Mouse (Mus musculus): ENCODE results near the gene Plekhs1. TPM values are rescaled to one million over a fixed set of nuclear protein-coding genes. Genes with fewer than 3 reads are reported as not detected.
"Not testable (repeated sequence)": the region's sequence is repeated elsewhere in the genome, so short reads cannot be mapped to it uniquely, and the experiment has no call there.

Gene Plekhs1
- polyA plus RNA-seq, 1 experiment: not detected

- H3K27ac ChIP-seq (replicated peaks; ENCODE audit: low read depth, low read length): no peak overlapping the region
- H3K4me1 ChIP-seq (ENCODE audit: control insufficient read depth, insufficient read depth, insufficient read length, low read length): peaks cover 4% of the 10 kb centered on the region
- H3K4me3 ChIP-seq (ENCODE audit: insufficient read depth, low read depth, low read length): no peak overlapping the region
Observed at GRCm38 (mm10) chr19:56476546-56476945, 15.1 kb downstream of the Plekhs1 start.

- H3K27ac ChIP-seq (replicated peaks; ENCODE audit: low read depth, low read length): no peak overlapping the region
- peaks cover 4% of the 10 kb centered on the region for H3K4me1 ChIP-seq (ENCODE audit: control insufficient read depth, insufficient read depth, insufficient read length, low read length)
- H3K4me3 ChIP-seq (ENCODE audit: insufficient read depth, low read depth, low read length): no peak overlapping the region
Observed at GRCm38 (mm10) chr19:56477253-56477652, 15.8 kb downstream of the Plekhs1 start.

- Histone ChIP-seq H3K4me1 (ENCODE audit: control insufficient read depth, insufficient read depth, insufficient read length, low read length) (peaks cover 4% of the 10 kb centered on the region), H3K4me3 (ENCODE audit: insufficient read depth, low read depth, low read length) (no peak overlapping the region), H3K27ac (replicated peaks; ENCODE audit: low read depth, low read length) (no peak overlapping the region)
Observed at GRCm38 (mm10) chr19:56477832-56478231, 16.4 kb downstream of the Plekhs1 start.

- no peak overlapping the region for H3K4me3 ChIP-seq (ENCODE audit: insufficient read depth, low read depth, low read length)
- H3K4me1 ChIP-seq (ENCODE audit: control insufficient read depth, insufficient read depth, insufficient read length, low read length): no peaks in the 10 kb centered on the region; the same call in 1 of the 2 replicates
- no peak overlapping the region for H3K27ac ChIP-seq (replicated peaks; ENCODE audit: low read depth, low read length)
Observed at GRCm38 (mm10) chr19:56484630-56485375, 23.4 kb downstream of the Plekhs1 start.

- Histone ChIP-seq H3K4me1 (ENCODE audit: control insufficient read depth, insufficient read depth, insufficient read length, low read length) (no peaks in the 10 kb centered on the region; the same call in 1 of the 2 replicates), H3K4me3 (ENCODE audit: insufficient read depth, low read depth, low read length) (no peak overlapping the region), H3K27ac (replicated peaks; ENCODE audit: low read depth, low read length) (no peak overlapping the region)
Observed at GRCm38 (mm10) chr19:56485376-56486271, 24.2 kb downstream of the Plekhs1 start.

- H3K27ac ChIP-seq (replicated peaks; ENCODE audit: low read depth, low read length): no peak overlapping the region
- H3K4me3 ChIP-seq (ENCODE audit: insufficient read depth, low read depth, low read length): no peak overlapping the region
- no peaks in the 10 kb centered on the region; the same call in 1 of the 2 replicates for H3K4me1 ChIP-seq (ENCODE audit: control insufficient read depth, insufficient read depth, insufficient read length, low read length)
Observed at GRCm38 (mm10) chr19:56486926-56487325, 25.5 kb downstream of the Plekhs1 start.

GRCm38 (mm10) chr19:56487339-56487738, 25.9 kb downstream of the Plekhs1 start:
- no peak overlapping the region for H3K27ac ChIP-seq (replicated peaks; ENCODE audit: low read depth, low read length)
- no peak overlapping the region for H3K4me3 ChIP-seq (ENCODE audit: insufficient read depth, low read depth, low read length)
- H3K4me1 ChIP-seq (ENCODE audit: control insufficient read depth, insufficient read depth, insufficient read length, low read length): no peaks in the 10 kb centered on the region; the same call in 1 of the 2 replicates

- Histone ChIP-seq H3K27ac (replicated peaks; ENCODE audit: low read depth, low read length) (no peak overlapping the region), H3K4me3 (ENCODE audit: insufficient read depth, low read depth, low read length) (no peak overlapping the region), H3K4me1 (ENCODE audit: control insufficient read depth, insufficient read depth, insufficient read length, low read length) (no peaks in the 10 kb centered on the region; the same call in 1 of the 2 replicates)
Observed at GRCm38 (mm10) chr19:56489601-56490000, 28.2 kb downstream of the Plekhs1 start.

GRCm38 (mm10) chr19:56494157-56494556, 32.7 kb downstream of the Plekhs1 start:
- not testable (repeated sequence) for H3K4me3 ChIP-seq (ENCODE audit: insufficient read depth, low read depth, low read length); H3K4me1 ChIP-seq (ENCODE audit: control insufficient read depth, insufficient read depth, insufficient read length, low read length)

GRCm38 (mm10) chr19:56503069-56503468, 41.6 kb downstream of the Plekhs1 start:
- not testable (repeated sequence) for H3K4me3 ChIP-seq (ENCODE audit: insufficient read depth, low read depth, low read length); H3K27ac ChIP-seq (replicated peaks; ENCODE audit: low read depth, low read length); H3K4me1 ChIP-seq (ENCODE audit: control insufficient read depth, insufficient read depth, insufficient read length, low read length)

More at GRCm38 (mm10) chr19:56494157-56494556, 32.7 kb downstream of the Plekhs1 start:
- H3K27ac ChIP-seq (replicated peaks; ENCODE audit: low read depth, low read length): not testable (repeated sequence)

GRCm38 (mm10) chr19:56503525-56503924, 42.1 kb downstream of the Plekhs1 start:
- not testable (repeated sequence) for H3K4me1 ChIP-seq (ENCODE audit: control insufficient read depth, insufficient read depth, insufficient read length, low read length); H3K4me3 ChIP-seq (ENCODE audit: insufficient read depth, low read depth, low read length); H3K27ac ChIP-seq (replicated peaks; ENCODE audit: low read depth, low read length)

- not testable (repeated sequence) for H3K4me3 ChIP-seq (ENCODE audit: insufficient read depth, low read depth, low read length); H3K27ac ChIP-seq (replicated peaks; ENCODE audit: low read depth, low read length); H3K4me1 ChIP-seq (ENCODE audit: control insufficient read depth, insufficient read depth, insufficient read length, low read length)
Observed at GRCm38 (mm10) chr19:56511207-56511606, 49.8 kb downstream of the Plekhs1 start.

GRCm38 (mm10) chr19:56513527-56513926, 52.1 kb downstream of the Plekhs1 start:
- not testable (repeated sequence) for H3K27ac ChIP-seq (replicated peaks; ENCODE audit: low read depth, low read length); H3K4me3 ChIP-seq (ENCODE audit: insufficient read depth, low read depth, low read length); H3K4me1 ChIP-seq (ENCODE audit: control insufficient read depth, insufficient read depth, insufficient read length, low read length)

- H3K4me3 ChIP-seq (ENCODE audit: insufficient read depth, low read depth, low read length); H3K4me1 ChIP-seq (ENCODE audit: control insufficient read depth, insufficient read depth, insufficient read length, low read length); H3K27ac ChIP-seq (replicated peaks; ENCODE audit: low read depth, low read length): not testable (repeated sequence)
Observed at GRCm38 (mm10) chr19:56519408-56519807, 58.0 kb downstream of the Plekhs1 start.

GRCm38 (mm10) chr19:56530529-56530928, 69.1 kb downstream of the Plekhs1 start:
- H3K4me1 ChIP-seq (ENCODE audit: control insufficient read depth, insufficient read depth, insufficient read length, low read length); H3K27ac ChIP-seq (replicated peaks; ENCODE audit: low read depth, low read length); H3K4me3 ChIP-seq (ENCODE audit: insufficient read depth, low read depth, low read length): not testable (repeated sequence)

All from brown adipose tissue, adult 24 weeks (tissue).